Mouse (Mus musculus): ENCODE results near the gene Ddah1. TPM values are rescaled to one million over a fixed set of nuclear protein-coding genes. Genes with fewer than 3 reads are reported as not detected.
"Not testable (repeated sequence)": the region's sequence is repeated elsewhere in the genome, so short reads cannot be mapped to it uniquely, and the experiment has no call there.

Gene Ddah1
- polyA plus RNA-seq, 1 experiment from 2014 or later = 42.1 TPM

- no peaks in the 10 kb centered on the region for H3K4me1 ChIP-seq
- WGBS = 64% methylated on average over 6 of the region's 6 CpGs
- no peak for ATAC-seq (ENCODE audit: insufficient number of reproducible peaks, low FRiP score, low TSS enrichment, low read depth)
Measured at GRCm38 (mm10) chr3:145913263-145913662, 154.8 kb downstream of the Ddah1 start.

GRCm38 (mm10) chr3:145913942-145914341 is 155.5 kb downstream of the Ddah1 start:
- H3K27me3 ChIP-seq; ATAC-seq (ENCODE audit: insufficient number of reproducible peaks, low FRiP score, low TSS enrichment, low read depth); H3K36me3 ChIP-seq; H3K27ac ChIP-seq (replicated peaks); H3K4me3 ChIP-seq (replicated peaks); H3K9me3 ChIP-seq (replicated peaks); H3K9ac ChIP-seq; H3K4me2 ChIP-seq (replicated peaks); H3K4me1 ChIP-seq: not testable (repeated sequence)
- 72% methylated on average over 7 of the region's 7 CpGs for WGBS

More at GRCm38 (mm10) chr3:145913263-145913662, 154.8 kb downstream of the Ddah1 start:
- H3K9ac ChIP-seq = no peak overlapping the region
- no peaks in the 10 kb centered on the region for H3K27me3 ChIP-seq
- no peaks in the 10 kb centered on the region for H3K36me3 ChIP-seq
- H3K27ac ChIP-seq (replicated peaks) = no peak overlapping the region
- H3K4me3 ChIP-seq (replicated peaks) = no peak overlapping the region
- no peak overlapping the region for H3K4me2 ChIP-seq (replicated peaks)
- H3K9me3 ChIP-seq (replicated peaks) = no peaks in the 10 kb centered on the region

- WGBS = 87% methylated on average over 5 of the region's 5 CpGs
- no peak for ATAC-seq (ENCODE audit: insufficient number of reproducible peaks, low FRiP score, low TSS enrichment, low read depth)
Measured at GRCm38 (mm10) chr3:145916374-145916773, 157.9 kb downstream of the Ddah1 start.

GRCm38 (mm10) chr3:145916826-145917225 is 158.4 kb downstream of the Ddah1 start:
- WGBS = 67% methylated on average over 4 of the region's 4 CpGs
- no peaks in the 10 kb centered on the region for H3K4me1 ChIP-seq
- no peaks in the 10 kb centered on the region for H3K36me3 ChIP-seq
- no peak overlapping the region for H3K4me2 ChIP-seq (replicated peaks)
- H3K9me3 ChIP-seq (replicated peaks) = no peaks in the 10 kb centered on the region
- ATAC-seq (ENCODE audit: insufficient number of reproducible peaks, low FRiP score, low TSS enrichment, low read depth) = no peak
- H3K9ac ChIP-seq = no peak overlapping the region
- H3K4me3 ChIP-seq (replicated peaks) = no peak overlapping the region
- no peak overlapping the region for H3K27ac ChIP-seq (replicated peaks)
- no peaks in the 10 kb centered on the region for H3K27me3 ChIP-seq

More at GRCm38 (mm10) chr3:145916374-145916773, 157.9 kb downstream of the Ddah1 start:
- Histone ChIP-seq H3K4me2 (replicated peaks) (no peak overlapping the region), H3K9ac (no peak overlapping the region), H3K4me3 (replicated peaks) (no peak overlapping the region), H3K4me1 (no peaks in the 10 kb centered on the region), H3K27ac (replicated peaks) (no peak overlapping the region), H3K36me3 (no peaks in the 10 kb centered on the region), H3K27me3 (no peaks in the 10 kb centered on the region), H3K9me3 (replicated peaks) (no peaks in the 10 kb centered on the region)

- Histone ChIP-seq H3K4me3 (replicated peaks) (peak within 1 kb of the TSS; percentile 84), H3K4me2 (replicated peaks) (peak within 1 kb of the TSS; percentile 49), H3K36me3 (no peaks in the 10 kb centered on the region), H3K27me3 (no peaks in the 10 kb centered on the region), H3K9ac (no peak within 1 kb of the TSS), H3K9me3 (replicated peaks) (no peaks in the 10 kb centered on the region), H3K27ac (replicated peaks) (peak within 1 kb of the TSS; percentile 94), H3K4me1 (peaks cover 13% of the 10 kb centered on the region)
- 34% methylated on average over 11 of the region's 11 CpGs for WGBS
- ATAC-seq (ENCODE audit: insufficient number of reproducible peaks, low FRiP score, low TSS enrichment, low read depth) = no peak
Measured at GRCm38 (mm10) chr3:145922019-145922854, 163.8 kb downstream of the Ddah1 start, which contains the start of gene Bcl10. Bcl10 (plus strand) TSS chr3:145922804.

GRCm38 (mm10) chr3:145922971-145923370 is 164.5 kb downstream of the Ddah1 start:
- H3K9ac ChIP-seq = no peak overlapping the region
- 0 out of 2 replicates have a peak, but pooled peaks cover 1% of the 10 kb centered on the region for H3K36me3 ChIP-seq
- no peaks in the 10 kb centered on the region for H3K9me3 ChIP-seq (replicated peaks)
- no peak overlapping the region for H3K4me3 ChIP-seq (replicated peaks)
- H3K27me3 ChIP-seq = no peaks in the 10 kb centered on the region
- 63% methylated on average over 3 of the region's 3 CpGs for WGBS
- peaks cover 13% of the 10 kb centered on the region for H3K4me1 ChIP-seq
- ATAC-seq (ENCODE audit: insufficient number of reproducible peaks, low FRiP score, low TSS enrichment, low read depth) = no peak
- no peak overlapping the region for H3K4me2 ChIP-seq (replicated peaks)
- peak overlapping the region; percentile 94; the same call in 1 of the 2 replicates for H3K27ac ChIP-seq (replicated peaks)

GRCm38 (mm10) chr3:145923874-145924577 is 165.6 kb downstream of the Ddah1 start:
- peak overlapping the region; percentile 96 for H3K27ac ChIP-seq (replicated peaks)
- peak overlapping the region; percentile 80 for H3K9ac ChIP-seq
- WGBS = under 1% methylated on average over 58 of the region's 58 CpGs
- ATAC-seq (ENCODE audit: insufficient number of reproducible peaks, low FRiP score, low TSS enrichment, low read depth) = peak; percentile 100
- H3K27me3 ChIP-seq = no peaks in the 10 kb centered on the region
- 0 out of 2 replicates have a peak, but pooled peaks cover 2% of the 10 kb centered on the region for H3K36me3 ChIP-seq
- H3K4me2 ChIP-seq (replicated peaks) = peak overlapping the region; percentile 65
- H3K9me3 ChIP-seq (replicated peaks) = no peaks in the 10 kb centered on the region
- peak overlapping the region; percentile 84 for H3K4me3 ChIP-seq (replicated peaks)
- peaks cover 13% of the 10 kb centered on the region for H3K4me1 ChIP-seq

- 4% methylated on average over 39 of the region's 39 CpGs for WGBS
- Histone ChIP-seq H3K4me1 (peaks cover 13% of the 10 kb centered on the region), H3K9ac (peak overlapping the region; percentile 80), H3K27me3 (no peaks in the 10 kb centered on the region), H3K4me3 (replicated peaks) (peak overlapping the region; percentile 84), H3K4me2 (replicated peaks) (peak overlapping the region; percentile 65), H3K27ac (replicated peaks) (peak overlapping the region; percentile 96), H3K9me3 (replicated peaks) (no peaks in the 10 kb centered on the region), H3K36me3 (0 out of 2 replicates have a peak, but pooled peaks cover 2% of the 10 kb centered on the region)
- ATAC-seq (ENCODE audit: insufficient number of reproducible peaks, low FRiP score, low TSS enrichment, low read depth) = no peak
Measured at GRCm38 (mm10) chr3:145924649-145925337, 166.3 kb downstream of the Ddah1 start.

- H3K4me2 ChIP-seq (replicated peaks) = peak overlapping the region; percentile 65
- no peak for ATAC-seq (ENCODE audit: insufficient number of reproducible peaks, low FRiP score, low TSS enrichment, low read depth)
- no peak overlapping the region for H3K27ac ChIP-seq (replicated peaks)
- no peaks in the 10 kb centered on the region for H3K9me3 ChIP-seq (replicated peaks)
- peaks cover 13% of the 10 kb centered on the region for H3K4me1 ChIP-seq
- peak overlapping the region; percentile 84 for H3K4me3 ChIP-seq (replicated peaks)
- H3K27me3 ChIP-seq = no peaks in the 10 kb centered on the region
- 0 out of 2 replicates have a peak, but pooled peaks cover 5% of the 10 kb centered on the region for H3K36me3 ChIP-seq
- H3K9ac ChIP-seq = 0 out of 2 replicates have a peak overlapping the region, but pooled peaks have one; percentile 24
- 56% methylated on average over 5 of the region's 5 CpGs for WGBS
Measured at GRCm38 (mm10) chr3:145925506-145925905, 167.0 kb downstream of the Ddah1 start.

GRCm38 (mm10) chr3:145929525-145930400 is 171.3 kb downstream of the Ddah1 start:
- H3K4me1 ChIP-seq = peaks cover 13% of the 10 kb centered on the region
- H3K9ac ChIP-seq = no peak overlapping the region
- H3K4me3 ChIP-seq (replicated peaks) = no peak overlapping the region
- H3K27ac ChIP-seq (replicated peaks) = no peak overlapping the region
- peaks cover 34% of the 10 kb centered on the region for H3K36me3 ChIP-seq
- 37% methylated on average over 7 of the region's 7 CpGs for WGBS
- ATAC-seq (ENCODE audit: insufficient number of reproducible peaks, low FRiP score, low TSS enrichment, low read depth) = no peak
- no peaks in the 10 kb centered on the region for H3K27me3 ChIP-seq
- H3K9me3 ChIP-seq (replicated peaks) = no peaks in the 10 kb centered on the region
- H3K4me2 ChIP-seq (replicated peaks) = no peak overlapping the region

Measured in embryonic facial prominence, embryonic 15.5 days (tissue).